Mouse (Mus musculus) thymus, postnatal 10 days (tissue): ENCODE measurements around the gene Sdccag8.

ENCODE experiments used
- DNase-seq, 2 experiments: peaks; one replicate each; pipeline ENCODE4 v3.0.0; 2021; ENCODE audit warnings: low spot score in 2 of 2

The Sdccag8 gene

GRCm38 (mm10) chr1:177011688-177012087, 197.2 kb downstream of the Sdccag8 start:
- DNase-seq: no peak

- no peak for DNase-seq
These were observed 198.3 kb downstream of the Sdccag8 start for GRCm38 (mm10) chr1:177012774-177013173.

GRCm38 (mm10) chr1:177013313-177013712, 198.9 kb downstream of the Sdccag8 start:
- no peak for DNase-seq

GRCm38 (mm10) chr1:177013776-177014175, 199.3 kb downstream of the Sdccag8 start:
- DNase-seq: no peak

- DNase-seq: no peak
These were observed 199.9 kb downstream of the Sdccag8 start for GRCm38 (mm10) chr1:177014346-177014745.

GRCm38 (mm10) chr1:177014921-177015439, 200.5 kb downstream of the Sdccag8 start:
- no peak for DNase-seq

GRCm38 (mm10) chr1:177015917-177016316, 201.5 kb downstream of the Sdccag8 start:
- no peak for DNase-seq

GRCm38 (mm10) chr1:177016729-177017128, 202.3 kb downstream of the Sdccag8 start:
- no peak for DNase-seq

- no peak for DNase-seq
These were observed 204.3 kb downstream of the Sdccag8 start for GRCm38 (mm10) chr1:177018750-177019149.

- DNase-seq: no peak
These were observed 205.2 kb downstream of the Sdccag8 start for GRCm38 (mm10) chr1:177019668-177020067.

- no peak for DNase-seq
These were observed 208.3 kb downstream of the Sdccag8 start for GRCm38 (mm10) chr1:177022751-177023150.

- no peak for DNase-seq
These were observed 213.2 kb downstream of the Sdccag8 start for GRCm38 (mm10) chr1:177027706-177028105.

- no peak for DNase-seq
These were observed 214.6 kb downstream of the Sdccag8 start for GRCm38 (mm10) chr1:177029032-177029431.

- no peak for DNase-seq
These were observed 216.2 kb downstream of the Sdccag8 start for GRCm38 (mm10) chr1:177030669-177031068.

- DNase-seq: no peak
These were observed 216.7 kb downstream of the Sdccag8 start for GRCm38 (mm10) chr1:177031196-177031595.

GRCm38 (mm10) chr1:177032233-177032632, 217.8 kb downstream of the Sdccag8 start:
- no peak for DNase-seq

- no peak for DNase-seq
These were observed 221.0 kb downstream of the Sdccag8 start for GRCm38 (mm10) chr1:177035460-177035859.

- DNase-seq: no peak
These were observed 223.9 kb downstream of the Sdccag8 start for GRCm38 (mm10) chr1:177038383-177038782.

- DNase-seq: no peak
These were observed 224.7 kb downstream of the Sdccag8 start for GRCm38 (mm10) chr1:177039093-177039674.

- DNase-seq: no peak
These were observed 225.6 kb downstream of the Sdccag8 start for GRCm38 (mm10) chr1:177040058-177040457.

GRCm38 (mm10) chr1:177045885-177046284, 231.4 kb downstream of the Sdccag8 start:
- DNase-seq: no peak

GRCm38 (mm10) chr1:177046963-177047362, 232.5 kb downstream of the Sdccag8 start:
- no peak for DNase-seq

GRCm38 (mm10) chr1:177048773-177049172, 234.3 kb downstream of the Sdccag8 start:
- DNase-seq: no peak
